Mouse (Mus musculus) hindbrain, embryonic 12.5 days (tissue): Measurements from ENCODE around the gene Kitl. TPM values are rescaled to one million over a fixed set of nuclear protein-coding genes. Genes with fewer than 3 reads are reported as not detected.
A peak's percentile ranks its signal among the peaks of the same experiment; 100 is the strongest.

ENCODE experiments used
- ATAC-seq: fragments of 200-750 bp; cut with Nextera tagmentation; 2 replicates; pipeline ENCODE4 v1.8.0; 2017; ENCODE audit warnings: moderate TSS enrichment; ENCODE audit not compliant: low FRiP score
- H3K27ac ChIP-seq: fragments of 300-500 bp; sonication (generic); 2 replicates; pipeline ENCODE4 v1.5.1; 2016; ENCODE audit warnings: mild to moderate bottlenecking
- H3K27me3 ChIP-seq: fragments of 300-500 bp; sonication (generic); 2 replicates; pipeline ENCODE4 v1.6.1; 2016; ENCODE audit warnings: mild to moderate bottlenecking
- H3K36me3 ChIP-seq: fragments of 300-500 bp; sonication (generic); 2 replicates; pipeline ENCODE4 v1.6.1; 2016; ENCODE audit warnings: mild to moderate bottlenecking
- H3K4me1 ChIP-seq: fragments of 300-500 bp; sonication (generic); 2 replicates; pipeline ENCODE4 v1.6.1; 2016
- H3K4me2 ChIP-seq: fragments of 300-500 bp; sonication (generic); replicated peaks from 2 replicates; pipeline ENCODE4 v1.6.1; 2016; ENCODE audit warnings: mild to moderate bottlenecking
- H3K4me3 ChIP-seq: fragments of 300-500 bp; sonication (generic); 2 replicates; pipeline ENCODE4 v1.5.1; 2016; ENCODE audit warnings: mild to moderate bottlenecking
- H3K9ac ChIP-seq: fragments of 300-500 bp; sonication (generic); 2 replicates; pipeline ENCODE4 v1.6.1; 2016; ENCODE audit warnings: mild to moderate bottlenecking, moderate library complexity
- H3K9me3 ChIP-seq: fragments of 300-500 bp; sonication (generic); replicated peaks from 2 replicates; pipeline ENCODE4 v1.6.1; 2016; ENCODE audit warnings: mild to moderate bottlenecking
- WGBS: fragments of 180-500 bp; shearing (Covaris S2); methylation state at CpG from one replicate; pipeline ENCODE4 v1.1.7; 2016; 5-methylcytosine and 5-hydroxymethylcytosine counted together
- polyA plus RNA-seq: library from polyadenylated mRNA; unstranded; fragments of >200 nt; fragmentation: Nextera tagmentation; extraction: Ambion mirVana; gene quantifications from 2 replicates; pipeline ENCODE4 v1.2.1, GENCODE M21; 2016

Gene Kitl
- polyA plus RNA-seq, 1 experiment from 2014 or later: 16.0 TPM

GRCm38 (mm10) chr10:100059356-100059755, 43.9 kb downstream of the Kitl start:
- 94% methylated on average over 4 of the region's 4 CpGs for WGBS
- no peak overlapping the region for H3K4me2 ChIP-seq
- no peak for ATAC-seq

GRCm38 (mm10) chr10:100065529-100066301, 50.3 kb downstream of the Kitl start:
- Histone ChIP-seq H3K27ac (peak overlapping the region; percentile 31; the same call in 1 of the 2 replicates), H3K9me3 (no peaks in the 10 kb centered on the region), H3K27me3 (no peaks in the 10 kb centered on the region), H3K4me1 (peaks cover 12% of the 10 kb centered on the region), H3K4me3 (no peak overlapping the region), H3K9ac (no peak overlapping the region), H3K4me2 (no peak overlapping the region), H3K36me3 (no peaks in the 10 kb centered on the region)
- ATAC-seq: peak; percentile 60; the same call in 1 of the 2 replicates
- 33% methylated on average over 12 of the region's 12 CpGs for WGBS

More at GRCm38 (mm10) chr10:100059356-100059755, 43.9 kb downstream of the Kitl start:
- no peak overlapping the region for H3K27ac ChIP-seq
- H3K9ac ChIP-seq: no peak overlapping the region
- no peaks in the 10 kb centered on the region for H3K9me3 ChIP-seq
- H3K4me1 ChIP-seq: no peaks in the 10 kb centered on the region
- H3K4me3 ChIP-seq: no peak overlapping the region
- no peaks in the 10 kb centered on the region for H3K36me3 ChIP-seq
- no peaks in the 10 kb centered on the region for H3K27me3 ChIP-seq

DNA sequence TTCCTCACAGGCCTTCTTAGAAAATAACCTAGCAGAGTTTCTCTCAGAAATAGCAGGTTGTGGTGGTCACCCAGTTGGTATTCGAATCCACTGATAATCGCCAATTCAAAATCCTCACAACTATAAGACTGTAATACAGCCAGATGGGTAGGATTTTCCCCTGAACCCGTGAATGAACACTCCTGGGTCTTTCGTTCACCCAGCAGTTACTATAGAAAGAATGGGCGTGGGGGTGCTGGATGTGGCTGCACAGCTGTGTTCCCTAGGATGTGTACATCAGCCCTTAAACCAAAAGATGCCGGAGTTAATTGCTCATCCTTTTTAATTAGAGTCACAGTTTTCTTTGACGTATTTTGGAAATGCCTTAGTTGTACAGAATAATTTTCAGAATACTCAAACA, 50.9 kb downstream of the Kitl start:
- Histone ChIP-seq H3K9me3 (no peaks in the 10 kb centered on the region), H3K4me3 (no peak overlapping the region), H3K4me1 (peaks cover 12% of the 10 kb centered on the region), H3K9ac (no peak overlapping the region), H3K27me3 (no peaks in the 10 kb centered on the region), H3K36me3 (no peaks in the 10 kb centered on the region), H3K27ac (no peak overlapping the region; the same call in 1 of the 2 replicates), H3K4me2 (no peak overlapping the region)
- WGBS: 34% methylated on average over 7 of the region's 7 CpGs
- peak; percentile 66 for ATAC-seq

DNA sequence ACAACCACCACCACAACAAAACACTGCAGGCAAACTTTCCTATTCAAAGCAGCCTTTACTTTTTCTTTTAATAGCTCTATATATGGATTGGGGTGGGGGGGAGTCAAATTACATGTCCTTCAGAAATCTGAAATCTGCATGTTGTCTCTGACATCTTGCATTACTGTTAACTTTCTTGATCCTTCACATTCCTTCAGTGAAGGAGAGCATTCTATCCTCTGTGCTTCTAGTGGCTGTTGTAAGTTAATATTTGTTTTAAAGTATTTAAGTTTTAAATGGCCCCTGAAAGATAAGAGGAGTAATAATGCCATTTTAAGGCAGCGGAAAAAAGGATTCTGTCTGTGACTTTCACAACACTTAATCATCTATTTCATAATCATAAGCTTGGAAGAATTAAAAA, 57.2 kb downstream of the Kitl start:
- WGBS: 94% methylated on average over 1 of the region's 1 CpGs
- ATAC-seq: no peak
- H3K9ac ChIP-seq: no peak overlapping the region

GRCm38 (mm10) chr10:100073092-100073491, 57.7 kb downstream of the Kitl start:
- H3K4me2 ChIP-seq: no peak overlapping the region
- no peak overlapping the region for H3K4me3 ChIP-seq
- H3K9ac ChIP-seq: no peak overlapping the region
- no peaks in the 10 kb centered on the region for H3K36me3 ChIP-seq
- ATAC-seq: no peak
- no peaks in the 10 kb centered on the region for H3K27me3 ChIP-seq
- H3K4me1 ChIP-seq: no peaks in the 10 kb centered on the region
- H3K9me3 ChIP-seq: no peaks in the 10 kb centered on the region
- no peak overlapping the region for H3K27ac ChIP-seq

More for the DNA sequence above, 57.2 kb downstream of the Kitl start:
- H3K9me3 ChIP-seq: no peaks in the 10 kb centered on the region
- H3K27ac ChIP-seq: no peak overlapping the region
- no peak overlapping the region for H3K4me3 ChIP-seq
- no peak overlapping the region for H3K4me2 ChIP-seq
- no peaks in the 10 kb centered on the region for H3K4me1 ChIP-seq
- no peaks in the 10 kb centered on the region for H3K36me3 ChIP-seq
- H3K27me3 ChIP-seq: no peaks in the 10 kb centered on the region

- 54% methylated on average over 3 of the region's 3 CpGs for WGBS
- no peak overlapping the region for H3K4me2 ChIP-seq
- ATAC-seq: no peak
- no peak overlapping the region for H3K27ac ChIP-seq
- no peaks in the 10 kb centered on the region for H3K9me3 ChIP-seq
- no peaks in the 10 kb centered on the region for H3K36me3 ChIP-seq
- H3K27me3 ChIP-seq: no peaks in the 10 kb centered on the region
- H3K4me1 ChIP-seq: no peaks in the 10 kb centered on the region
- H3K9ac ChIP-seq: no peak overlapping the region
- H3K4me3 ChIP-seq: no peak overlapping the region
Observed at GRCm38 (mm10) chr10:100101115-100101514, 85.7 kb downstream of the Kitl start.

DNA sequence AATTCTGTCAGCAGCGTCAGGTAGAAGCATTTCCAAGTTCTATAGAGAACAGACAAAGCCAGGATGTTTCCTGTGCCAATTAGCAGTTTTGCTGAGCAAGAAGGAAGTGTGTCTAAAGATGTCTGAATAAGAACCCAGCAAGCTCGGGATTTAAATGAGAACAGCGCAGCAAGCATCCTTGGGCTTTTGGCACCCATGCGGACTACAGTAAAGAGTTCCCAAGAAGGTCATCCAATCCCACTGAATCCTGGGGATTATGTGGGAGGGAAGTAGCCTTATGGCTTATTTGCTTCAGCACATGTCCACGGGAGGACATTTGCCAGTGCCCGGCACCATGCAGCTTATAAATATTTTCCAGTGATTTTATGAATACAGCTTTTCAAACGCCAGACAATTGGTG, 95.8 kb downstream of the Kitl start:
- no peaks in the 10 kb centered on the region for H3K36me3 ChIP-seq
- WGBS: 32% methylated on average over 7 of the region's 7 CpGs
- H3K9me3 ChIP-seq: no peaks in the 10 kb centered on the region
- H3K4me3 ChIP-seq: no peak overlapping the region
- no peak overlapping the region for H3K9ac ChIP-seq
- H3K4me2 ChIP-seq: no peak overlapping the region
- H3K4me1 ChIP-seq: 0 out of 2 replicates have a peak, but pooled peaks cover 2% of the 10 kb centered on the region
- no peak for ATAC-seq
- no peaks in the 10 kb centered on the region for H3K27me3 ChIP-seq
- no peak overlapping the region for H3K27ac ChIP-seq

GRCm38 (mm10) chr10:100115570-100115969, 100.1 kb downstream of the Kitl start:
- 89% methylated on average over 2 of the region's 2 CpGs for WGBS
- no peak for ATAC-seq
- H3K4me3 ChIP-seq: no peak overlapping the region
- no peak overlapping the region for H3K4me2 ChIP-seq
- H3K27ac ChIP-seq: no peak overlapping the region
- H3K9ac ChIP-seq: no peak overlapping the region
- 0 out of 2 replicates have a peak, but pooled peaks cover 2% of the 10 kb centered on the region for H3K4me1 ChIP-seq
- no peaks in the 10 kb centered on the region for H3K36me3 ChIP-seq
- no peaks in the 10 kb centered on the region for H3K27me3 ChIP-seq
- H3K9me3 ChIP-seq: no peaks in the 10 kb centered on the region

- Histone ChIP-seq H3K4me1 (peaks cover 7% of the 10 kb centered on the region), H3K9me3 (no peaks in the 10 kb centered on the region), H3K4me2 (no peak overlapping the region), H3K27ac (no peak overlapping the region), H3K4me3 (no peak overlapping the region), H3K9ac (no peak overlapping the region), H3K36me3 (no peaks in the 10 kb centered on the region), H3K27me3 (no peaks in the 10 kb centered on the region)
- no peak for ATAC-seq
- 85% methylated on average over 5 of the region's 5 CpGs for WGBS
Observed at GRCm38 (mm10) chr10:100124452-100124851, 109.0 kb downstream of the Kitl start.

DNA sequence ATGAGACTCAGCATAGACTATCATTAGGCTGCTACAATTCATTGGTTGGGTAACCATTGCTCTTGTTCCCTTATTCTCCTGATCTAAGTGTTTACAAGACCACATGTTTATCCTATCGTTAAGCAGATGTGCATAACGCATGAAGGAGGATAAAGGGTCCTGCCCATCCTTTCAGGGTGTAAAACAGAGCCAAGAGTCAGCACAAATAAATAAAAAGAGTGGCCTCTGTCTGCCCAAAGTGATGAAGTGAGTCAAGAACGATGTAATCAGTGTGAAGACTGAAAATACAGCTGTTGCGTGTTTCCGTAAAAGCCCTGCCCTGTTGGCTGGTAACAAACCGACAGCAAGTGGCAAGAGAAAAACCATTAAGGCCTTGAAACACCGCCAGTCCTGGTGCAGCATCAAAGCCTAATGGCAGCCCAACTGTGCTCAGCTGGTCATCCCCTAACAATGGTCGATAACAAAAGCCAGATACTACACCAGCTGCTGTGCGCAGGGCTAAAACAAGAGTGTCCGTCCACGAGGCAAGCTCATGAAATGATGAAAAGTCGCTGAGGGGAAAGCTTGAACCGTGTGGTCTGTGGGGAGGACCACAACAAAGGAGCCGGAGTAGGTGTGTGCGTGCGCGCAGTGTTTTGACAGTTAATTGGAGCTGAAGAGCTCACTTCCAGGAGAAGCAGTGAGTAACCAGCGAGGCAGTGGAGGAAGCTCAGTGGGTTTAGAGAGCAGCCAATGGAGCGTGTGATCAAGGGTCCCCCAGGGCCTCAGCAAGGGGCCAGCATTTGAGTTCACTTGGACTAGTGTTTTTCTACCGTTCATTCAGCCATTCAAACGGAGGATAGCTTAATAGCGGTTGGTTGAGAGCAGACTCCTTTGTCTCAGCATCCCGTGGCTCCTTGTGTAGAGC, 112.7 kb downstream of the Kitl start:
- Histone ChIP-seq H3K9ac (no peak overlapping the region), H3K27ac (peak overlapping the region; percentile 71), H3K36me3 (no peaks in the 10 kb centered on the region), H3K27me3 (no peaks in the 10 kb centered on the region), H3K9me3 (no peaks in the 10 kb centered on the region), H3K4me3 (no peak overlapping the region), H3K4me2 (peak overlapping the region; percentile 42), H3K4me1 (peaks cover 7% of the 10 kb centered on the region)
- peak; percentile 95 for ATAC-seq
- 35% methylated on average over 23 of the region's 23 CpGs for WGBS

GRCm38 (mm10) chr10:100131657-100132056, 116.2 kb downstream of the Kitl start:
- no peak overlapping the region for H3K4me2 ChIP-seq
- no peak overlapping the region for H3K9ac ChIP-seq
- H3K4me1 ChIP-seq: peaks cover 7% of the 10 kb centered on the region
- no peaks in the 10 kb centered on the region for H3K36me3 ChIP-seq
- H3K4me3 ChIP-seq: no peak overlapping the region
- H3K27me3 ChIP-seq: no peaks in the 10 kb centered on the region
- H3K27ac ChIP-seq: no peak overlapping the region
- 85% methylated on average over 4 of the region's 4 CpGs for WGBS
- ATAC-seq: no peak
- H3K9me3 ChIP-seq: no peaks in the 10 kb centered on the region

GRCm38 (mm10) chr10:100132304-100132703, 116.9 kb downstream of the Kitl start:
- no peak for ATAC-seq
- H3K27me3 ChIP-seq: no peaks in the 10 kb centered on the region

More at GRCm38 (mm10) chr10:100132304-100132703, 116.9 kb downstream of the Kitl start:
- H3K9me3 ChIP-seq: no peaks in the 10 kb centered on the region
- WGBS: 83% methylated on average over 1 of the region's 1 CpGs
- no peak overlapping the region for H3K4me3 ChIP-seq
- H3K4me1 ChIP-seq: peaks cover 7% of the 10 kb centered on the region
- no peaks in the 10 kb centered on the region for H3K36me3 ChIP-seq
- H3K27ac ChIP-seq: no peak overlapping the region
- no peak overlapping the region for H3K9ac ChIP-seq
- no peak overlapping the region for H3K4me2 ChIP-seq
